Mouse (Mus musculus): ENCODE measurements around the gene B4galnt3. TPM values are rescaled to one million over a fixed set of nuclear protein-coding genes. Genes with fewer than 3 reads are reported as not detected.
A peak's percentile ranks its signal among the peaks of the same experiment; 100 is the strongest.

B4galnt3 gene
- polyA plus RNA-seq, 1 experiment = 0.66 TPM

DNA sequence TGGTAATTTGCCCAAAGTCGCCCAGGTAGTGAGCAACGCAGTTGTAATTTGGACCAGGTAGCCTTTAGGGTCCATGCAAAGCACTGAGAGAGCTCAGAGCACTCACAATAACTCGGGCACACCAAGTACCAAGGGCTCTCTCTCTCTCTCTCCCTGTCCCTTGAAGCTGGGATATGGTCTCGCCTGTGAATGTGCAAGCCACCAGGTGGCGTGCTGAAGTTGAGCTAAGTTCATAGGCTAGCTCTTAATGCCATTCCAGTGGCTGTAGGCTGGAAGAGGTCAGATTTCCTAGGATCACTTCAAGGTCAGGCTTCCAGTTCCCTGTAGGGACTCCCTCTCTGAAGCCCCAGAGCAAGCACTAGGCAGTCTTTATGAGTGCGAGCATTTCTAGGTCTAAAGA is 71.7 kb downstream of the B4galnt3 start:
- WGBS = 32% methylated on average over 6 of the region's 6 CpGs
- no peaks in the 10 kb centered on the region for H3K4me1 ChIP-seq (replicated peaks; ENCODE audit: control insufficient read depth, insufficient read depth, low read length)
- no peaks in the 10 kb centered on the region for H3K36me3 ChIP-seq (ENCODE audit: control insufficient read depth, insufficient read depth, low read length)
- H3K4me3 ChIP-seq (ENCODE audit: control insufficient read depth, insufficient read depth, low read length) = no peak overlapping the region
- DNase-seq = peak; percentile 38
- H3K27me3 ChIP-seq (ENCODE audit: control insufficient read depth, insufficient read depth, low read length) = no peaks in the 10 kb centered on the region
- H3K27ac ChIP-seq (ENCODE audit: control insufficient read depth, insufficient read depth, low read length) = no peak overlapping the region
- TF ChIP-seq CTCF (IDR thresholded peaks at IDR 0.05; ENCODE audit: borderline replicate concordance, control insufficient read depth, extremely low read depth, insufficient read depth, low read length, poor library complexity) (no peak), POLR2A (IDR thresholded peaks at IDR 0.05; ENCODE audit: control insufficient read depth, extremely low read depth, insufficient read depth, low read length, poor library complexity) (no peak)

DNA sequence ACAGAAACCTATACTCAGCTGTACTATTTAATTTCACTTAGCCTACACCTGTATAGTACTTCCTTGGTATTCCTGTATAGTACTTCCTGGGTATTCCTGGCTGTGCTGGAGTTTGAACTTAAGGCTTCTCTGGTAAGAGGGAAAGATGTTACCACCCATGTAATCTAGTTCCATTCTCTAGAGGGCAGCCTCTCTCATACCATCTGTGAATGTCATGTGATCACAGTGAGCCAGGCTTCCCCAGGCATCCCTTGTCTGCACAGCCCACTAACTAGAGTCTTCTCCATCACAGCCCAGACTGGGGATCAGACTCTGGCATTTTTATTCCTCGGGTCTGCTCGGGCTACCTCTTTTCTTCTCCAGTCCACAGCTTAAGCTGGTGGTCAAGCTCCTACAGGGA is 75.1 kb downstream of the B4galnt3 start:
- Histone ChIP-seq H3K36me3 (ENCODE audit: control insufficient read depth, insufficient read depth, low read length) (no peaks in the 10 kb centered on the region), H3K4me1 (replicated peaks; ENCODE audit: control insufficient read depth, insufficient read depth, low read length) (no peaks in the 10 kb centered on the region), H3K27ac (ENCODE audit: control insufficient read depth, insufficient read depth, low read length) (no peak overlapping the region), H3K4me3 (ENCODE audit: control insufficient read depth, insufficient read depth, low read length) (no peak overlapping the region), H3K27me3 (ENCODE audit: control insufficient read depth, insufficient read depth, low read length) (no peaks in the 10 kb centered on the region)
- TF ChIP-seq POLR2A (IDR thresholded peaks at IDR 0.05; ENCODE audit: control insufficient read depth, extremely low read depth, insufficient read depth, low read length, poor library complexity) (no peak), CTCF (IDR thresholded peaks at IDR 0.05; ENCODE audit: borderline replicate concordance, control insufficient read depth, extremely low read depth, insufficient read depth, low read length, poor library complexity) (no peak)
- no peak for DNase-seq
- WGBS = 85% methylated on average over 2 of the region's 2 CpGs

DNA sequence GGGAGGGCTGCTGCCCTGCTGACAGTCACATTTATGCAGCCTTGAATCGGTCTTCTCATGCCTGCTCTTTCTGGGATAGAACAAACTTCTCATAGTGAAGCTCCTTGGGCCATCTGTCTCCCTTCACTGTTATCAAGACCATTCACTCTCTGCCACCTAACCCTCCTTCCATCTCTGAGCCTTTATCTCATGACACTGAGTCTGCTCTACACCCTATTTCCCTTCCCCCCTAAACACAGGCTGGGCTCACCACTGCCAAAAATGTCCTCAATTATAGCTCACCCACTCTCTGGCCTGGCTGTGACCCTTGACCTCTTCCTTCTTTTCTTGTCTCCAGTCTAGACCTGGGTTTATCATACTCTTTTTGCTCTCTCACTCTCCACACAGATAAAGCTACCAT is 77.7 kb downstream of the B4galnt3 start:
- Histone ChIP-seq H3K27ac (ENCODE audit: control insufficient read depth, insufficient read depth, low read length) (no peak overlapping the region), H3K4me3 (ENCODE audit: control insufficient read depth, insufficient read depth, low read length) (no peak overlapping the region), H3K36me3 (ENCODE audit: control insufficient read depth, insufficient read depth, low read length) (no peaks in the 10 kb centered on the region), H3K27me3 (ENCODE audit: control insufficient read depth, insufficient read depth, low read length) (no peaks in the 10 kb centered on the region), H3K4me1 (replicated peaks; ENCODE audit: control insufficient read depth, insufficient read depth, low read length) (no peaks in the 10 kb centered on the region)
- 90% methylated on average over 1 of the region's 1 CpGs for WGBS
- TF ChIP-seq CTCF (IDR thresholded peaks at IDR 0.05; ENCODE audit: borderline replicate concordance, control insufficient read depth, extremely low read depth, insufficient read depth, low read length, poor library complexity) (no peak), POLR2A (IDR thresholded peaks at IDR 0.05; ENCODE audit: control insufficient read depth, extremely low read depth, insufficient read depth, low read length, poor library complexity) (no peak)
- no peak for DNase-seq

DNA sequence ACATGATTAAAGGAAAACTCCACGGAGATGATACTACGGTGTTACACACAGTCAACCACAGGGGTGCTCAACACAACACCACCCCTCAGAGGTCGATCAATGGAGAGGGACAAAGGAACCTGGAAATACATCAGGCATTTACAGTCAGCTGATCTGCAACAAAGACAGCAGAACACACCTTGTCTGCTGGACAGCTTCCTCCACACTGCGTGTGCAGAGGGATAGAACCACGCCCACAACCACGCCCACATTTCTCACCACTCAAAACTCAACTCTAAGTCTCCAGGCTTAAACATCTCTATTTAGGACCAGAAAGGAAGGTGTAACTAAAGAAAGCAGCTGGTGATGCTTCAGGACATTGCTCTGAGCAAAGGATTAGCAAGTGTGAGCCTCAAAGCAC is 82.8 kb downstream of the B4galnt3 start:
- 75% methylated on average over 6 of the region's 6 CpGs for WGBS
- H3K36me3 ChIP-seq (ENCODE audit: control insufficient read depth, insufficient read depth, low read length) = no peaks in the 10 kb centered on the region
- TF ChIP-seq POLR2A (IDR thresholded peaks at IDR 0.05; ENCODE audit: control insufficient read depth, extremely low read depth, insufficient read depth, low read length, poor library complexity) = no peak
- no peak for TF ChIP-seq CTCF (IDR thresholded peaks at IDR 0.05; ENCODE audit: borderline replicate concordance, control insufficient read depth, extremely low read depth, insufficient read depth, low read length, poor library complexity)
- no peak overlapping the region for H3K27ac ChIP-seq (ENCODE audit: control insufficient read depth, insufficient read depth, low read length)
- peaks cover 5% of the 10 kb centered on the region; the same call in 1 of the 2 replicates for H3K4me1 ChIP-seq (replicated peaks; ENCODE audit: control insufficient read depth, insufficient read depth, low read length)
- H3K27me3 ChIP-seq (ENCODE audit: control insufficient read depth, insufficient read depth, low read length) = no peaks in the 10 kb centered on the region
- no peak for DNase-seq
- H3K4me3 ChIP-seq (ENCODE audit: control insufficient read depth, insufficient read depth, low read length) = no peak overlapping the region

DNA sequence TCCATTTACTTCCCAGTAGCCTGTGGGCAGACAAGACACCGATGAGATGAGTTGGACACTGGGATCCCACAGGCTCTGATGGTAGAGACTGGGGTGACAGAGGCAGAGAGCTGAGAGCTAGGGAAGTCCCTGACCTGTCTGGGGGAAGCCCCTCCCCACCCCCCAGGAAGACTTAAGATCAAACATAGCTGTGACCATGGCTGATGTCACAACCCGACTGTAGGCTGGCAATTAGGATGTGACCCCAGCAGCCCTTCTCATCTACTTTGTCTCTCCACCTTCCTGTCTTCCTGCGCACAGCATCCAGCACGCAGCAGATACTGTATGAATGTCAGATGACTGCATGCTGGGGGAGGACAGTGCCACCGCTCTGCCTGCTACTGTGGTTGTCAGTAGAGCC is 87.8 kb downstream of the B4galnt3 start:
- H3K4me1 ChIP-seq (replicated peaks; ENCODE audit: control insufficient read depth, insufficient read depth, low read length) = peaks cover 13% of the 10 kb centered on the region
- no peaks in the 10 kb centered on the region for H3K27me3 ChIP-seq (ENCODE audit: control insufficient read depth, insufficient read depth, low read length)
- no peak for DNase-seq
- H3K27ac ChIP-seq (ENCODE audit: control insufficient read depth, insufficient read depth, low read length) = no peak overlapping the region
- no peak for TF ChIP-seq POLR2A (IDR thresholded peaks at IDR 0.05; ENCODE audit: control insufficient read depth, extremely low read depth, insufficient read depth, low read length, poor library complexity)
- WGBS = 79% methylated on average over 5 of the region's 5 CpGs
- H3K4me3 ChIP-seq (ENCODE audit: control insufficient read depth, insufficient read depth, low read length) = no peak overlapping the region
- H3K36me3 ChIP-seq (ENCODE audit: control insufficient read depth, insufficient read depth, low read length) = no peaks in the 10 kb centered on the region

DNA sequence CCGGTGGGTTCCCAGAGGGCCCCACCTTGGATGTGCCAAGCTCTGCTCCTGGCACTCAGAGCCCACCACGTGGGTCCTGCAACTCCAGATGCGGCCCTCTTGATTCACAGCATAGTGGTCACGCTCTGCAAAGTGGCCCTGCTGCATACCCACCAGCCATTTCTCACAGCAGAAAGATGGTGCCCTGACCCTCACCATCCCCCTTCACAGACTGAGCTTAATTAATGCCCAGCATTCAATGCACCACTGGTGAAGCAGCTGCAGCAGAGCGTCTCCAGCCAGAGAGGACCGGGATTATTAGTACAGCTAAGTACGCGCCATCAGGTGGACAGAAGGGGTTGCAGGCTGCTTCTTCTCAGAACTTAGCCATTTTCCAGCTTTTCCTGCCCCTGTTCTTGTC is 92.0 kb downstream of the B4galnt3 start:
- 92% methylated on average over 8 of the region's 8 CpGs for WGBS
- Histone ChIP-seq H3K4me3 (ENCODE audit: control insufficient read depth, insufficient read depth, low read length) (no peak overlapping the region), H3K27me3 (ENCODE audit: control insufficient read depth, insufficient read depth, low read length) (no peaks in the 10 kb centered on the region), H3K36me3 (ENCODE audit: control insufficient read depth, insufficient read depth, low read length) (no peaks in the 10 kb centered on the region), H3K27ac (ENCODE audit: control insufficient read depth, insufficient read depth, low read length) (no peak overlapping the region), H3K4me1 (replicated peaks; ENCODE audit: control insufficient read depth, insufficient read depth, low read length) (peaks cover 25% of the 10 kb centered on the region)
- no peak for DNase-seq
- TF ChIP-seq POLR2A (IDR thresholded peaks at IDR 0.05; ENCODE audit: control insufficient read depth, extremely low read depth, insufficient read depth, low read length, poor library complexity) = no peak
- no peak for TF ChIP-seq CTCF (IDR thresholded peaks at IDR 0.05; ENCODE audit: borderline replicate concordance, control insufficient read depth, extremely low read depth, insufficient read depth, low read length, poor library complexity)

DNA sequence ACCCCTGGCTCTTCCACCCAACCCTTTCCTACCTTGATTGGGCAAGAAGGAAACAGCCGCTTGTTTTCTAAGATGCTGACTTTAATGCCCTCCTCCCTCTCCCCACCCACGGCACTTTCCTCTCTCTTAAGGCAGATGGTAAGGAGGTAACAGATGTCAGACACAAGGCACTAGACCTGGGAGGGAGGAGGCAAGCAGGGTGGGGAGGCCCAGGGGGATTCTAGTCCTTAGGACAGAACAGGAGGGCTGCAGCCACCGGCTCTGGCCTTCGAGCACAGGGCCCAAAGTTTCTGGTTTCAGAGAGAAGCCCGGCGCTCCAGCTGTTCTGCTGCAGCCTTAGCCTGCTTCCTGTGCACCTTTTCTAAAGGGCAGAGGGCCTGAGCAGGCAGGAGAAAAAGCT is 92.4 kb downstream of the B4galnt3 start:
- DNase-seq = no peak
- Histone ChIP-seq H3K4me3 (ENCODE audit: control insufficient read depth, insufficient read depth, low read length) (no peak overlapping the region), H3K27ac (ENCODE audit: control insufficient read depth, insufficient read depth, low read length) (no peak overlapping the region), H3K27me3 (ENCODE audit: control insufficient read depth, insufficient read depth, low read length) (no peaks in the 10 kb centered on the region), H3K4me1 (replicated peaks; ENCODE audit: control insufficient read depth, insufficient read depth, low read length) (peaks cover 23% of the 10 kb centered on the region), H3K36me3 (ENCODE audit: control insufficient read depth, insufficient read depth, low read length) (no peaks in the 10 kb centered on the region)
- no peak for TF ChIP-seq CTCF (IDR thresholded peaks at IDR 0.05; ENCODE audit: borderline replicate concordance, control insufficient read depth, extremely low read depth, insufficient read depth, low read length, poor library complexity)
- TF ChIP-seq POLR2A (IDR thresholded peaks at IDR 0.05; ENCODE audit: control insufficient read depth, extremely low read depth, insufficient read depth, low read length, poor library complexity) = no peak
- 49% methylated on average over 6 of the region's 6 CpGs for WGBS

Data from thymus, adult 2 months (tissue).